Mouse (Mus musculus) MEL (cell line): Measurements from ENCODE around the gene Rbak. TPM values are rescaled to one million over a fixed set of nuclear protein-coding genes. Genes with fewer than 3 reads are reported as not detected.

ENCODE experiments used
- DNase-seq: peaks from one replicate; pipeline ENCODE4 v3.0.0; 2011; ENCODE audit warnings: low read depth, low spot score
- H3K27ac ChIP-seq: 2 replicates; pipeline ENCODE4 v1.5.1; 2012; ENCODE audit warnings: low read depth, mild to moderate bottlenecking, control low read depth, low read length, moderate library complexity; ENCODE audit not compliant: control insufficient read depth
- H3K27me3 ChIP-seq, 2 experiments: fragments of 150-350 bp in 1 of 2; sonication (generic) in 1 of 2; 2 replicates each; pipeline ENCODE4 v1.6.1; 2012; ENCODE audit warnings: low read length in 2 of 2, mild to moderate bottlenecking in 2 of 2, improper control_type of control experiment in 1 of 2, moderate library complexity in 1 of 2; ENCODE audit not compliant: insufficient read depth in 2 of 2, control insufficient read depth in 1 of 2
- H3K36me3 ChIP-seq, 2 experiments: 2 replicates each; pipeline ENCODE4 v1.6.1; 2012 to 2014; ENCODE audit warnings: low read length in 2 of 2, improper control_type of control experiment in 1 of 2, inconsistent platforms in 1 of 2, mild to moderate bottlenecking in 1 of 2; ENCODE audit not compliant: insufficient read depth in 2 of 2, control insufficient read depth in 1 of 2
- H3K4me1 ChIP-seq, 2 experiments: fragments of 150-350 bp in 1 of 2; sonication (generic) in 1 of 2; 2 replicates each; pipeline ENCODE4 v1.6.1; 2012; ENCODE audit warnings: low read length in 2 of 2, improper control_type of control experiment in 1 of 2, mild to moderate bottlenecking in 1 of 2; ENCODE audit not compliant: insufficient read depth in 2 of 2, control insufficient read depth in 1 of 2
- H3K4me3 ChIP-seq, 2 experiments: fragments of 150-350 bp in 1 of 2; sonication (generic) in 1 of 2; 2 replicates each; pipeline ENCODE4 v1.5.1; 2012; ENCODE audit warnings: low read depth in 2 of 2, low read length in 2 of 2, mild to moderate bottlenecking in 2 of 2, moderate library complexity in 2 of 2, control low read depth in 1 of 2, improper control_type of control experiment in 1 of 2; ENCODE audit not compliant: control insufficient read depth in 1 of 2, insufficient read depth in 1 of 2
- H3K79me2 ChIP-seq: 2 replicates; pipeline ENCODE4 v1.6.1; 2012; ENCODE audit warnings: mild to moderate bottlenecking, low read length, moderate library complexity; ENCODE audit not compliant: control insufficient read depth, poor library complexity, insufficient read depth
- H3K9ac ChIP-seq: 2 replicates; pipeline ENCODE4 v1.6.1; 2012; ENCODE audit warnings: low read depth, mild to moderate bottlenecking, control low read depth, low read length, moderate library complexity; ENCODE audit not compliant: control insufficient read depth, poor library complexity, severe bottlenecking
- H3K9me3 ChIP-seq: fragments of 150-350 bp; sonication (generic); replicated peaks from 2 replicates; pipeline ENCODE4 v1.6.1; 2012; ENCODE audit warnings: mild to moderate bottlenecking, low read length, improper control_type of control experiment, moderate library complexity; ENCODE audit not compliant: insufficient read depth
- BHLHE40 ChIP-seq: IDR thresholded peaks from 2 replicates; pipeline ENCODE4 v1.6.1; 2012; ENCODE audit warnings: low read depth, mild to moderate bottlenecking, inconsistent platforms, low read length, improper control_type of control experiment, borderline replicate concordance
- CHD1 ChIP-seq: IDR thresholded peaks from 2 replicates; pipeline ENCODE4 v1.6.1; 2012; ENCODE audit warnings: low read depth, mild to moderate bottlenecking, inconsistent platforms, low read length, improper control_type of control experiment
- CHD2 ChIP-seq: IDR thresholded peaks from 2 replicates; pipeline ENCODE4 v1.6.1; 2011; ENCODE audit warnings: low read length, improper control_type of control experiment
- CTCF ChIP-seq, 3 experiments: IDR thresholded peaks in 2 of 3; conservative IDR thresholded peaks in 1 of 3; 2 replicates each; pipeline ENCODE4 v1.5.1; 2011 to 2012; ENCODE audit warnings: low read length in 3 of 3, low read depth in 2 of 3, mild to moderate bottlenecking in 2 of 3, improper control_type of control experiment in 1 of 3, inconsistent platforms in 1 of 3, mixed read lengths in 1 of 3, moderate library complexity in 1 of 3; ENCODE audit not compliant: control insufficient read depth in 1 of 3, insufficient read depth in 1 of 3, poor library complexity in 1 of 3, severe bottlenecking in 1 of 3
- E2F4 ChIP-seq: IDR thresholded peaks from 2 replicates; pipeline ENCODE4 v1.6.1; 2011; ENCODE audit warnings: low read depth, low read length, improper control_type of control experiment, borderline replicate concordance
- ELF1 ChIP-seq: IDR thresholded peaks from 2 replicates; pipeline ENCODE4 v1.6.1; 2014; ENCODE audit warnings: low read depth, mild to moderate bottlenecking, inconsistent platforms, low read length, improper control_type of control experiment, moderate library complexity
- EP300 ChIP-seq, 2 experiments: IDR thresholded peaks; 2 replicates each; pipeline ENCODE4 v1.6.1; 2011; ENCODE audit warnings: improper control_type of control experiment in 2 of 2, low read length in 2 of 2, low read depth in 1 of 2, mild to moderate bottlenecking in 1 of 2
- ETS1 ChIP-seq: IDR thresholded peaks from 2 replicates; pipeline ENCODE4 v1.6.1; 2012; ENCODE audit warnings: low read depth, mild to moderate bottlenecking, inconsistent platforms, low read length, improper control_type of control experiment, moderate library complexity
- GABPA ChIP-seq: IDR thresholded peaks from 2 replicates; pipeline ENCODE4 v1.6.1; 2012; ENCODE audit warnings: low read depth, mild to moderate bottlenecking, inconsistent platforms, low read length, improper control_type of control experiment, moderate library complexity
- GATA1 ChIP-seq: IDR thresholded peaks from 2 replicates; pipeline ENCODE4 v1.6.1; 2011; ENCODE audit warnings: low read depth, low read length, improper control_type of control experiment
- HCFC1 ChIP-seq: IDR thresholded peaks from 2 replicates; pipeline ENCODE4 v1.6.1; 2012; ENCODE audit warnings: low read depth, mild to moderate bottlenecking, inconsistent platforms, low read length, improper control_type of control experiment, moderate library complexity
- JUND ChIP-seq: IDR thresholded peaks from 2 replicates; pipeline ENCODE4 v1.6.1; 2011; ENCODE audit warnings: low read depth, mild to moderate bottlenecking, improper control_type of control experiment, low read length
- KAT2A ChIP-seq: conservative IDR thresholded peaks from 2 replicates; pipeline ENCODE4 v1.6.1; 2012; ENCODE audit warnings: low read depth, low read length, improper control_type of control experiment, inconsistent platforms
- MAFK ChIP-seq: IDR thresholded peaks from 2 replicates; pipeline ENCODE4 v1.6.1; 2011; ENCODE audit warnings: low read depth, mild to moderate bottlenecking, low read length, improper control_type of control experiment, borderline replicate concordance
- MAX ChIP-seq: IDR thresholded peaks from 2 replicates; pipeline ENCODE4 v1.6.1; 2011; ENCODE audit warnings: low read length, improper control_type of control experiment
- MAZ ChIP-seq: IDR thresholded peaks from 2 replicates; pipeline ENCODE4 v1.6.1; 2012; ENCODE audit warnings: low read depth, mild to moderate bottlenecking, inconsistent platforms, low read length, improper control_type of control experiment
- MXI1 ChIP-seq: IDR thresholded peaks from 2 replicates; pipeline ENCODE4 v1.6.1; 2011; ENCODE audit warnings: mild to moderate bottlenecking, low read depth, low read length, improper control_type of control experiment
- MYB ChIP-seq: IDR thresholded peaks from 2 replicates; pipeline ENCODE4 v1.6.1; 2011; ENCODE audit warnings: mild to moderate bottlenecking, low read depth, low read length, improper control_type of control experiment
- MYC ChIP-seq: IDR thresholded peaks from 2 replicates; pipeline ENCODE4 v1.6.1; 2011; ENCODE audit warnings: low read depth, mild to moderate bottlenecking, low read length, improper control_type of control experiment, moderate library complexity
- NELFE ChIP-seq: IDR thresholded peaks from 2 replicates; pipeline ENCODE4 v1.6.1; 2011; ENCODE audit warnings: low read depth, low read length, improper control_type of control experiment
- NRF1 ChIP-seq: IDR thresholded peaks from 2 replicates; pipeline ENCODE4 v1.6.1; 2014; ENCODE audit warnings: low read depth, mild to moderate bottlenecking, inconsistent platforms, low read length, improper control_type of control experiment, moderate library complexity; ENCODE audit not compliant: poor library complexity, insufficient read depth, severe bottlenecking
- POLR2A ChIP-seq, 2 experiments: IDR thresholded peaks; 2 replicates each; pipeline ENCODE4 v1.6.1; 2011 to 2012; ENCODE audit warnings: low read length in 2 of 2, mild to moderate bottlenecking in 2 of 2, control low read depth in 1 of 2, improper control_type of control experiment in 1 of 2, low read depth in 1 of 2, moderate library complexity in 1 of 2; ENCODE audit not compliant: control insufficient read depth in 1 of 2, insufficient read depth in 1 of 2, poor library complexity in 1 of 2
- POLR2AphosphoS2 ChIP-seq: IDR thresholded peaks from 2 replicates; pipeline ENCODE4 v1.6.1; 2011; ENCODE audit warnings: low read length, improper control_type of control experiment
- POLR2AphosphoS5 ChIP-seq: IDR thresholded peaks from 2 replicates; pipeline ENCODE4 v1.6.1; 2012; ENCODE audit warnings: low read depth, borderline replicate concordance, mild to moderate bottlenecking, inconsistent platforms, low read length, moderate library complexity, mixed read lengths
- RAD21 ChIP-seq: IDR thresholded peaks from 2 replicates; pipeline ENCODE4 v1.6.1; 2011; ENCODE audit warnings: mild to moderate bottlenecking, low read depth, low read length, improper control_type of control experiment
- RCOR1 ChIP-seq: IDR thresholded peaks from 2 replicates; pipeline ENCODE4 v1.6.1; 2012; ENCODE audit warnings: low read depth, mild to moderate bottlenecking, inconsistent platforms, low read length, improper control_type of control experiment
- SIN3A ChIP-seq: IDR thresholded peaks from 2 replicates; pipeline ENCODE4 v1.6.1; 2012; ENCODE audit warnings: low read length, improper control_type of control experiment, inconsistent platforms
- SMC3 ChIP-seq: IDR thresholded peaks from 2 replicates; pipeline ENCODE4 v1.6.1; 2011; ENCODE audit warnings: low read depth, low read length, improper control_type of control experiment
- TAL1 ChIP-seq: IDR thresholded peaks from 2 replicates; pipeline ENCODE4 v1.6.1; 2012; ENCODE audit warnings: mild to moderate bottlenecking, inconsistent platforms, low read length, moderate library complexity, mixed read lengths
- TBP ChIP-seq: IDR thresholded peaks from 2 replicates; pipeline ENCODE4 v1.8.0; 2011; ENCODE audit warnings: low read depth, low read length, improper control_type of control experiment
- TCF12 ChIP-seq: IDR thresholded peaks from 2 replicates; pipeline ENCODE4 v1.6.1; 2014; ENCODE audit warnings: low read depth, mild to moderate bottlenecking, inconsistent platforms, low read length, improper control_type of control experiment, moderate library complexity
- UBTF ChIP-seq: IDR thresholded peaks from 2 replicates; pipeline ENCODE4 v1.6.1; 2012; ENCODE audit warnings: low read depth, mild to moderate bottlenecking, inconsistent platforms, low read length, improper control_type of control experiment, moderate library complexity, borderline replicate concordance; ENCODE audit not compliant: insufficient read depth
- USF1 ChIP-seq: IDR thresholded peaks from 2 replicates; pipeline ENCODE4 v1.6.1; 2014; ENCODE audit warnings: low read depth, mild to moderate bottlenecking, inconsistent platforms, low read length, improper control_type of control experiment, moderate library complexity
- USF2 ChIP-seq, 2 experiments: IDR thresholded peaks; 2 replicates each; pipeline ENCODE4 v1.6.1; 2011 to 2012; ENCODE audit warnings: improper control_type of control experiment in 2 of 2, low read length in 2 of 2, borderline replicate concordance in 1 of 2, inconsistent platforms in 1 of 2, low read depth in 1 of 2, mild to moderate bottlenecking in 1 of 2; ENCODE audit not compliant: insufficient read depth in 1 of 2
- ZC3H11A ChIP-seq: IDR thresholded peaks from 2 replicates; pipeline ENCODE4 v1.6.1; 2012; ENCODE audit warnings: low read depth, mild to moderate bottlenecking, inconsistent platforms, low read length, improper control_type of control experiment
- ZMIZ1 ChIP-seq: IDR thresholded peaks from 2 replicates; pipeline ENCODE4 v1.6.1; 2012; ENCODE audit warnings: low read depth, mild to moderate bottlenecking, inconsistent platforms, low read length, improper control_type of control experiment, moderate library complexity
- ZNF384 ChIP-seq: IDR thresholded peaks from 2 replicates; pipeline ENCODE4 v1.6.1; 2012; ENCODE audit warnings: low read depth, mild to moderate bottlenecking, inconsistent platforms, low read length, improper control_type of control experiment
- polyA plus RNA-seq, 2 experiments: library from polyadenylated mRNA; stranded (reverse) in 1 of 2; unstranded in 1 of 2; fragments of >175 nt in 1 of 2; fragments of >200 nt in 1 of 2; gene quantifications; 2 replicates each; pipeline versions ENCODE4 v1.2.1 to v1.2.4; 2012; ENCODE audit warnings: low replicate concordance in 2 of 2, low read depth in 1 of 2; ENCODE audit not compliant: insufficient read length in 2 of 2, insufficient read depth in 1 of 2, missing spikeins in 1 of 2
- total RNA-seq: library from RNA; depleted of rRNA; stranded (reverse); fragments of 300-350 nt; gene quantifications from 2 replicates; pipeline ENCODE4 v1.2.3, GENCODE M21; 2012

Rbak gene
- total and polyA plus RNA-seq, 3 experiments: 7.4 to 7.5 TPM; not detected in 1

DNA sequence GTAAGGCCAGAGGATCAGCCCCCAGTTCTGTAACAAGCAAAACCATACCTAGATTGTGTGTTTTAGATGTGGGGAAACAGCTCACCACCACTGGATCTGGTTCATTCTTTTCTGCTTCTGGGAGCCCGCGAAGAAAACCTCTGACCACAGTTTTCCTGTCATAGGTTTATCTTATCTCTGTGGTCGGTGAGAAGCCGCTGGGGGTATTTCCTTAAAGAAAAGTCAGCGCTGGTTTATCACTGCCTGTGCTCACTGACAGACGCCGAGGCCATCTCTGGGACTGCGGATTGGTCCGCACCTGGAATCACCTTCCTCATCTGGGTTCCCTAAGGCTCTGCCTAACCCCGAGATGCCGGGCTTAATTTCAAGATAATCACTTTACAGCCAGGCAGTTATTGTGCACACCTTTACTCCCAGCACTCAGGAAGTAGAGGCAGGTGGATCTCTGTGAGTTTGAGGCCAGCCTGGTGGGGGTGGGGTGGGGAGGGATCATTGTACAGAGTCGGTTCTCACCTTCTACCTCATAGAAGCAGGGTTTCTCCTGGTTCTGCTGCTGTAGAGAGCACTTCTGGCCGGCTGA is 47.5 kb downstream of the Rbak start:
- Histone ChIP-seq H3K4me1 (peaks cover 2 to 12% of the 10 kb centered on the region in 2 experiments; a peak in 2 of 4 replicates), H3K27ac (no peak overlapping the region), H3K79me2 (no peaks in the 10 kb centered on the region), H3K4me3 (no peak overlapping the region), H3K9me3 (no peaks in the 10 kb centered on the region), H3K27me3 (peaks cover 1 to 3% of the 10 kb centered on the region in 2 experiments; a peak in 3 of 4 replicates), H3K36me3 (peaks cover 0 to 14% of the 10 kb centered on the region in 2 experiments; a peak in 2 of 4 replicates), H3K9ac (no peak overlapping the region)
- peak; percentile 84 for DNase-seq
- TF ChIP-seq MAZ: peak; percentile 85
- peak; percentile 46; the same call in 1 of the 2 replicates for TF ChIP-seq MXI1
- no peak for TF ChIP-seq ZNF384
- TF ChIP-seq HCFC1: no peak
- TF ChIP-seq CHD1: no peak
- no peak for TF ChIP-seq NRF1
- TF ChIP-seq JUND: 0 out of 2 replicates have a peak, but pooled peaks have one; percentile 38
- TF ChIP-seq GABPA: no peak
- no peak for TF ChIP-seq NELFE
- TF ChIP-seq TAL1: peak; percentile 57; the same call in 1 of the 2 replicates
- TF ChIP-seq CHD2: no peak
- TF ChIP-seq SMC3: no peak; the same call in 1 of the 2 replicates
- no peak for TF ChIP-seq MYB
- peak; percentile 91 for TF ChIP-seq EP300 (IDR thresholded peaks at IDR 0.05; ENCODE audit: low read depth in 1 of 2, low read length in 2 of 2)
- peak; percentile 82 for TF ChIP-seq SIN3A
- TF ChIP-seq ZC3H11A: 0 out of 2 replicates have a peak, but pooled peaks have one; percentile 9
- no peak for TF ChIP-seq UBTF
- TF ChIP-seq POLR2AphosphoS5: no peak
- no peak; the same call in 1 of the 2 replicates for TF ChIP-seq MAX
- peak; percentile 100 for TF ChIP-seq RCOR1
- no peak for TF ChIP-seq POLR2AphosphoS2
- peak; percentile 50; the same call in 1 of the 2 replicates for TF ChIP-seq MYC
- peak; percentile 97 for TF ChIP-seq MAFK
- no peak for TF ChIP-seq USF1
- TF ChIP-seq BHLHE40: peak; percentile 82
- TF ChIP-seq ZMIZ1: no peak
- TF ChIP-seq POLR2A (IDR thresholded peaks at IDR 0.05; ENCODE audit: control insufficient read depth in 1 of 2, insufficient read depth in 1 of 2, low read depth in 1 of 2, low read length in 2 of 2, poor library complexity in 1 of 2): no peak
- no peak for TF ChIP-seq KAT2A
- peak; percentile 87 for TF ChIP-seq TCF12
- peak; percentile 45; the same call in 1 of the 2 replicates for TF ChIP-seq ELF1
- TF ChIP-seq RAD21: no peak
- TF ChIP-seq GATA1: peak; percentile 97
- no peak for TF ChIP-seq USF2 (IDR thresholded peaks at IDR 0.05; ENCODE audit: borderline replicate concordance in 1 of 2, insufficient read depth in 1 of 2, low read depth in 1 of 2, low read length in 2 of 2)
- TF ChIP-seq CTCF (IDR thresholded peaks at IDR 0.05 in 2 of 3, conservative IDR thresholded peaks at IDR 0.05 in 1 of 3; ENCODE audit: control insufficient read depth in 1 of 3, insufficient read depth in 1 of 3, low read depth in 2 of 3, low read length in 3 of 3, poor library complexity in 1 of 3, severe bottlenecking in 1 of 3): no peak
- no peak for TF ChIP-seq TBP
- peak; percentile 88 for TF ChIP-seq ETS1
- peak; percentile 87 for TF ChIP-seq E2F4
